ENCODE assay signal across 8 mouse cellular contexts in genomic region chr8:48016538-48016937, GRCm38 (mm10). TPM values are rescaled to one million over a fixed set of nuclear protein-coding genes. Genes with fewer than 3 reads are reported as not detected.
DNase-seq lines count a peak whose midpoint lies in the region; ATAC-seq and TF ChIP-seq lines count a peak whose summit lies in the region.

No protein-coding gene starts in this region.

- peak; percentile 72 for DNase-seq in WW6 (ENCODE audit: low read depth, low spot score)
- peak; percentile 55 to 74 for DNase-seq in cerebellum, adult 18-20 months
- DNase-seq in forelimb bud, embryonic 11.5 days (ENCODE audit: low read depth, low spot score) = peak; percentile 83
- peak; percentile 69 to 87 for DNase-seq in layer of hippocampus, postnatal 25 days (ENCODE audit: extremely low spot score in 1 of 2, low spot score in 1 of 2)
- peak; percentile 74 for DNase-seq in yolk sac, embryonic 10.5 days (ENCODE audit: low spot score)

- TF ChIP-seq CTCF in small intestine, adult 2 months (IDR thresholded peaks at IDR 0.05; ENCODE audit: extremely low read depth, insufficient read length, insufficient replicate concordance, low read depth, low read length) = peak; percentile 93; the same call in 1 of the 2 replicates

- no peak overlapping the region for H3K4me2 ChIP-seq in hindbrain, embryonic 16.5 days (ENCODE audit: low read length)

- 23% methylated on average over 8 of the region's 8 CpGs for WGBS in hindbrain, embryonic 16.5 days
- 15% methylated on average over 8 of the region's 8 CpGs for WGBS in small intestine, adult 2 months

- H3K27me3 ChIP-seq in hindbrain, embryonic 16.5 days (replicated peaks; ENCODE audit: control insufficient read depth, insufficient read depth, low read length) = no peaks in the 10 kb centered on the region
- no peaks in the 10 kb centered on the region for H3K27me3 ChIP-seq in small intestine, adult 2 months (ENCODE audit: control insufficient read depth, insufficient read depth, low read length)

- no peak overlapping the region for H3K27ac ChIP-seq in hindbrain, embryonic 16.5 days (ENCODE audit: low read depth, low read length)
- H3K27ac ChIP-seq in small intestine, adult 2 months (ENCODE audit: insufficient read depth, low read depth, low read length) = no peak overlapping the region

- H3K36me3 ChIP-seq in hindbrain, embryonic 16.5 days (ENCODE audit: control insufficient read depth, insufficient read depth, low read length) = no peaks in the 10 kb centered on the region
- H3K36me3 ChIP-seq in small intestine, adult 2 months (ENCODE audit: control insufficient read depth, insufficient read depth, low read length) = no peaks in the 10 kb centered on the region

- H3K9ac ChIP-seq in hindbrain, embryonic 16.5 days (ENCODE audit: low read depth, low read length) = no peak overlapping the region

- H3K9me3 ChIP-seq in hindbrain, embryonic 16.5 days (ENCODE audit: control insufficient read depth, low read length) = no peaks in the 10 kb centered on the region

- H3K4me1 ChIP-seq in hindbrain, embryonic 16.5 days (ENCODE audit: control insufficient read depth, insufficient read depth, low read depth, low read length) = no peaks in the 10 kb centered on the region
- no peaks in the 10 kb centered on the region for H3K4me1 ChIP-seq in small intestine, adult 2 months (ENCODE audit: control insufficient read depth, insufficient read depth, insufficient read length, low read length)

- peak; percentile 48; the same call in 1 of the 2 replicates for ATAC-seq in hindbrain, embryonic 16.5 days
- ATAC-seq in megakaryocyte progenitor cell, adult 5-6 weeks (replicated peaks; ENCODE audit: poor library complexity) = peak; percentile 100

- H3K4me3 ChIP-seq in hindbrain, embryonic 16.5 days (ENCODE audit: low read length) = no peak overlapping the region
- no peak overlapping the region for H3K4me3 ChIP-seq in small intestine, adult 2 months (ENCODE audit: low read depth, low read length)

- TF ChIP-seq POLR2A in small intestine, adult 2 months (IDR thresholded peaks at IDR 0.05; ENCODE audit: low read depth, low read length) = no peak

RNA-seq across cellular contexts. Expression of gene Wwc2, which starts 25.8 kb away (rescaled TPM):
- 5.4 and 5.8 TPM in 2 replicates for polyA plus RNA-seq in hindbrain, embryonic 16.5 days (2015; fragmentation: Nextera tagmentation; extraction: Ambion mirVana)
- total RNA-seq in layer of hippocampus, postnatal 25 days (2021) = 10 to 100 TPM; 28.0 to 29.0 TPM
- total RNA-seq in megakaryocyte progenitor cell, adult 5-6 weeks (2015) = 5.2 and 6.1 TPM in 2 replicates
- total RNA-seq in megakaryocyte progenitor cell, adult 5-6 weeks (2017) = 5.6 and 6.3 TPM in 2 replicates
- polyA plus RNA-seq in small intestine, adult 2 months (2012; rRNA removed) = 1.4 and 1.9 TPM in 2 replicates
